9 mouse cellular contexts compared by ENCODE assay signal in genomic region chr9:122687170-122687569, GRCm38 (mm10). TPM values are rescaled to one million over a fixed set of nuclear protein-coding genes. Genes with fewer than 3 reads are reported as not detected.
DNase-seq lines count a peak whose midpoint lies in the region; ATAC-seq lines count a peak whose summit lies in the region.
"Had no signal": no experiment of that assay in that cellular context is flagged by ENCODE, and none has a peak within 500 bp of the region (broad histone marks: within the 10 kb centered on the region; RNA-seq: fewer than 3 reads in every experiment).

No protein-coding gene starts in this region.

- peak; percentile 72 for DNase-seq in hindbrain, embryonic 14.5 days (ENCODE audit: low spot score)
- DNase-seq in thymus, postnatal 4 days: peak; percentile 14
- DNase-seq in thymus, postnatal 36 days: no peak
- peak; percentile 26 for DNase-seq in forelimb bud, embryonic 11.5 days (ENCODE audit: low read depth, low spot score)
- peak; percentile 63 for DNase-seq in retina, postnatal 7 days (ENCODE audit: low read depth, low spot score)
- DNase-seq in heart, postnatal 25 days (ENCODE audit: low spot score): no peak

- ATAC-seq in hindbrain, embryonic 14.5 days (ENCODE audit: low FRiP score): no peak
- ATAC-seq in hindbrain, embryonic 12.5 days (ENCODE audit: low FRiP score): no peak
- ATAC-seq in megakaryocyte-erythroid progenitor cell, adult 5-6 weeks (replicated peaks; ENCODE audit: low FRiP score, low TSS enrichment, poor library complexity, severe bottlenecking): no peak

- H3K27ac ChIP-seq in hindbrain, embryonic 14.5 days: no peak overlapping the region
- H3K27ac ChIP-seq in hindbrain, embryonic 12.5 days: no peak overlapping the region

- no peak overlapping the region for H3K9ac ChIP-seq in hindbrain, embryonic 14.5 days
- no peak overlapping the region for H3K9ac ChIP-seq in hindbrain, embryonic 12.5 days

- intact Hi-C loops in heart, postnatal 25 days (cut with DNase I): loop anchor here (2.0 to 10.0 kb wide), 2 partner anchors 72 to 262 kb away; no protein-coding TSS in a partner anchor

- no peaks in the 10 kb centered on the region for H3K27me3 ChIP-seq in hindbrain, embryonic 14.5 days (ENCODE audit: control insufficient read depth, insufficient read depth, low read length)
- H3K27me3 ChIP-seq in hindbrain, embryonic 12.5 days: no peaks in the 10 kb centered on the region

- H3K4me1 ChIP-seq in hindbrain, embryonic 14.5 days (replicated peaks; ENCODE audit: control insufficient read depth, insufficient read depth, low read length): no peaks in the 10 kb centered on the region
- no peaks in the 10 kb centered on the region for H3K4me1 ChIP-seq in hindbrain, embryonic 12.5 days

- H3K9me3 ChIP-seq in hindbrain, embryonic 14.5 days (ENCODE audit: control insufficient read depth, low read length): no peaks in the 10 kb centered on the region
- no peaks in the 10 kb centered on the region for H3K9me3 ChIP-seq in hindbrain, embryonic 12.5 days (replicated peaks)

- 26% methylated on average over 4 of the region's 4 CpGs for WGBS in hindbrain, embryonic 14.5 days
- 15% methylated on average over 4 of the region's 4 CpGs for WGBS in hindbrain, embryonic 12.5 days

- H3K4me3 ChIP-seq in hindbrain, embryonic 14.5 days (replicated peaks; ENCODE audit: low read length): no peak overlapping the region
- H3K4me3 ChIP-seq in hindbrain, embryonic 12.5 days: no peak overlapping the region

- no peaks in the 10 kb centered on the region; the same call in 1 of the 2 replicates for H3K36me3 ChIP-seq in hindbrain, embryonic 14.5 days (replicated peaks; ENCODE audit: control insufficient read depth, insufficient read depth)
- H3K36me3 ChIP-seq in hindbrain, embryonic 12.5 days: no peaks in the 10 kb centered on the region

- no peak overlapping the region for H3K4me2 ChIP-seq in hindbrain, embryonic 14.5 days (replicated peaks)
- H3K4me2 ChIP-seq in hindbrain, embryonic 12.5 days (replicated peaks): no peak overlapping the region

RNA-seq across cellular contexts. Expression of gene Topaz1, which starts 60.0 kb away (rescaled TPM):
- not detected in 2 replicates for polyA plus RNA-seq in hindbrain, embryonic 14.5 days (2014; fragmentation: Nextera tagmentation; extraction: Ambion mirVana)
- polyA plus RNA-seq in hindbrain, embryonic 12.5 days (2016; fragmentation: Nextera tagmentation; extraction: Ambion mirVana): not detected in 2 replicates
- total RNA-seq in megakaryocyte-erythroid progenitor cell, adult 5-6 weeks (2014; fragmentation: Nextera tagmentation): not detected in 2 replicates
- total RNA-seq in megakaryocyte-erythroid progenitor cell, adult 5-6 weeks (2017): not detected in 2 replicates
- total RNA-seq in heart, postnatal 25 days (2021): not detected
- polyA plus RNA-seq: neural tube, embryonic 14.5 days had no signal

Comparison
In these comparisons a context has a peak if more than half of its experiments do, and no peak if none do; other contexts are left out.
1. DNase-seq: peak in hindbrain, embryonic 14.5 days (single experiment), thymus, postnatal 4 days (single experiment), forelimb bud, embryonic 11.5 days (single experiment) and retina, postnatal 7 days (single experiment); none in thymus, postnatal 36 days (0 of 2) and heart, postnatal 25 days (single experiment).